Mouse (Mus musculus) CH12.LX (cell line): ENCODE measurements around the gene Zfp597. TPM values are rescaled to one million over a fixed set of nuclear protein-coding genes. Genes with fewer than 3 reads are reported as not detected.

Experiments used
- DNase-seq: peaks from one replicate; pipeline ENCODE4 v3.0.0-alpha.2; 2013; ENCODE audit errors: extremely low read depth
- H3K27ac ChIP-seq: 2 replicates; pipeline ENCODE4 v1.5.1; 2012; ENCODE audit warnings: low read depth, mild to moderate bottlenecking, control low read depth, moderate library complexity; ENCODE audit not compliant: insufficient read depth
- H3K27me3 ChIP-seq: replicated peaks from 2 replicates; pipeline ENCODE3; 2012; ENCODE audit warnings: inconsistent platforms
- H3K36me3 ChIP-seq, 2 experiments: replicated peaks in 1 of 2; 2 replicates each; pipeline versions ENCODE3 to v1.6.1; 2012; ENCODE audit warnings: inconsistent platforms in 1 of 2, low read length in 1 of 2, mild to moderate bottlenecking in 1 of 2, mixed read lengths in 1 of 2, moderate library complexity in 1 of 2; ENCODE audit not compliant: control insufficient read depth in 1 of 2, insufficient read depth in 1 of 2
- H3K4me1 ChIP-seq, 2 experiments: 2 replicates each; pipeline ENCODE4 v1.6.1; 2012; ENCODE audit warnings: inconsistent platforms in 1 of 2, moderate library complexity in 1 of 2; ENCODE audit not compliant: insufficient read depth in 2 of 2, control insufficient read depth in 1 of 2
- H3K4me2 ChIP-seq: 2 replicates; pipeline ENCODE4 v1.6.1; 2012; ENCODE audit warnings: low read depth, mild to moderate bottlenecking, control low read depth; ENCODE audit not compliant: poor library complexity, insufficient read depth, severe bottlenecking
- H3K4me3 ChIP-seq, 3 experiments: fragments of 150-350 bp in 1 of 3; sonication (generic) in 1 of 3; replicated peaks in 1 of 3; 2 replicates each; pipeline versions ENCODE3 to v1.5.1; 2011 to 2012; ENCODE audit warnings: low read depth in 2 of 3, low read length in 2 of 3, mild to moderate bottlenecking in 2 of 3, moderate library complexity in 2 of 3, control low read depth in 1 of 3, improper control_type of control experiment in 1 of 3, inconsistent platforms in 1 of 3, mixed read lengths in 1 of 3; ENCODE audit not compliant: poor library complexity in 1 of 3
- H3K79me2 ChIP-seq: replicated peaks from 2 replicates; pipeline ENCODE4 v1.6.1; 2012; ENCODE audit warnings: mild to moderate bottlenecking, moderate library complexity; ENCODE audit not compliant: control insufficient read depth, poor library complexity, insufficient read depth, severe bottlenecking; ENCODE audit errors: extremely low read depth
- H3K9ac ChIP-seq: 2 replicates; pipeline ENCODE4 v1.6.1; 2012; ENCODE audit warnings: low read depth, mild to moderate bottlenecking, control low read depth, moderate library complexity; ENCODE audit not compliant: insufficient read depth
- H3K9me3 ChIP-seq: replicated peaks from 2 replicates; pipeline ENCODE3; 2012; ENCODE audit warnings: low read length, inconsistent platforms, mixed read lengths
- BHLHE40 ChIP-seq: IDR thresholded peaks from 2 replicates; pipeline ENCODE4 v1.6.1; 2011; ENCODE audit warnings: mild to moderate bottlenecking, low read depth, low read length, improper control_type of control experiment
- CHD1 ChIP-seq: IDR thresholded peaks from 2 replicates; pipeline ENCODE4 v1.6.1; 2012; ENCODE audit warnings: low read depth, low read length, improper control_type of control experiment, inconsistent platforms
- CTCF ChIP-seq, 2 experiments: IDR thresholded peaks in 1 of 2; conservative IDR thresholded peaks in 1 of 2; 2 replicates each; pipeline ENCODE4 v1.5.1; 2011 to 2012; ENCODE audit warnings: low read depth in 2 of 2, low read length in 2 of 2, improper control_type of control experiment in 1 of 2, inconsistent platforms in 1 of 2, mild to moderate bottlenecking in 1 of 2, moderate library complexity in 1 of 2
- E2F4 ChIP-seq: IDR thresholded peaks from 2 replicates; pipeline ENCODE4 v1.6.1; 2011; ENCODE audit warnings: low read depth, low read length, improper control_type of control experiment; ENCODE audit not compliant: insufficient replicate concordance
- ELF1 ChIP-seq: IDR thresholded peaks from 2 replicates; pipeline ENCODE4 v1.6.1; 2014; ENCODE audit warnings: low read depth, mild to moderate bottlenecking, inconsistent platforms, low read length, improper control_type of control experiment
- ETS1 ChIP-seq: conservative IDR thresholded peaks from 2 replicates; pipeline ENCODE4 v1.6.1; 2012; ENCODE audit warnings: low read depth, mild to moderate bottlenecking, inconsistent platforms, low read length, improper control_type of control experiment, moderate library complexity
- HCFC1 ChIP-seq: IDR thresholded peaks from 2 replicates; pipeline ENCODE4 v1.6.1; 2012; ENCODE audit warnings: low read depth, mild to moderate bottlenecking, inconsistent platforms, low read length, improper control_type of control experiment
- IRF4 ChIP-seq: IDR thresholded peaks from 2 replicates; pipeline ENCODE4 v1.6.1; 2014; ENCODE audit warnings: low read depth, mild to moderate bottlenecking, inconsistent platforms, low read length, improper control_type of control experiment
- KAT2A ChIP-seq: IDR thresholded peaks from 2 replicates; pipeline ENCODE4 v1.6.1; 2012; ENCODE audit warnings: low read length, improper control_type of control experiment, inconsistent platforms; ENCODE audit not compliant: insufficient replicate concordance
- MAZ ChIP-seq: IDR thresholded peaks from 2 replicates; pipeline ENCODE4 v1.6.1; 2012; ENCODE audit warnings: low read depth, mild to moderate bottlenecking, inconsistent platforms, low read length, improper control_type of control experiment, moderate library complexity
- MYC ChIP-seq: IDR thresholded peaks from 2 replicates; pipeline ENCODE4 v1.6.1; 2011; ENCODE audit warnings: low read depth, mild to moderate bottlenecking, improper control_type of control experiment, low read length
- NRF1 ChIP-seq: IDR thresholded peaks from 2 replicates; pipeline ENCODE4 v1.6.1; 2014; ENCODE audit warnings: low read depth, mild to moderate bottlenecking, inconsistent platforms, low read length, improper control_type of control experiment, moderate library complexity
- PAX5 ChIP-seq: IDR thresholded peaks from 2 replicates; pipeline ENCODE4 v1.6.1; 2012; ENCODE audit warnings: low read length, inconsistent platforms, mixed read lengths
- POLR2A ChIP-seq: IDR thresholded peaks from 2 replicates; pipeline ENCODE4 v1.6.1; 2011; ENCODE audit warnings: low read depth, mild to moderate bottlenecking, improper control_type of control experiment, low read length
- RCOR1 ChIP-seq: conservative IDR thresholded peaks from 2 replicates; pipeline ENCODE4 v1.6.1; 2012; ENCODE audit warnings: low read depth, mild to moderate bottlenecking, inconsistent platforms, low read length, improper control_type of control experiment
- SIN3A ChIP-seq: IDR thresholded peaks from 2 replicates; pipeline ENCODE4 v1.6.1; 2012; ENCODE audit warnings: low read length, improper control_type of control experiment, inconsistent platforms
- TBP ChIP-seq: conservative IDR thresholded peaks from 2 replicates; pipeline ENCODE4 v1.6.1; 2011; ENCODE audit warnings: low read depth, low read length, improper control_type of control experiment
- TCF12 ChIP-seq: IDR thresholded peaks from 2 replicates; pipeline ENCODE4 v1.6.1; 2014; ENCODE audit warnings: low read depth, mild to moderate bottlenecking, inconsistent platforms, low read length, improper control_type of control experiment
- USF2 ChIP-seq: conservative IDR thresholded peaks from 2 replicates; pipeline ENCODE4 v1.6.1; 2011; ENCODE audit warnings: low read depth, low read length, improper control_type of control experiment
- ZC3H11A ChIP-seq: IDR thresholded peaks from 2 replicates; pipeline ENCODE4 v1.6.1; 2012; ENCODE audit warnings: low read depth, mild to moderate bottlenecking, inconsistent platforms, low read length, improper control_type of control experiment
- ZMIZ1 ChIP-seq: IDR thresholded peaks from 2 replicates; pipeline ENCODE4 v1.6.1; 2012; ENCODE audit warnings: low read depth, mild to moderate bottlenecking, inconsistent platforms, low read length, improper control_type of control experiment
- dilution Hi-C: fragments of 300-500 bp; cut with MboI; formaldehyde crosslinking; loops from 2 replicates; pipeline ENCODE4 v1.14.3; 2020; ENCODE audit warnings: low sequenced_read_pairs; ENCODE audit not compliant: extremely low pct_unique_long_range_greater_than_20kb, extremely low pct_ligation_motif_present
- in situ Hi-C: fragments of 300-500 bp; cut with MboI; formaldehyde crosslinking; loops from 3 replicates; pipeline ENCODE4 v1.14.3; 2019; ENCODE audit warnings: low sequenced_read_pairs, low pct_ligation_motif_present, low pct_unique_long_range_greater_than_20kb, mixed read lengths
- polyA plus RNA-seq: library from polyadenylated mRNA; unstranded; fragments of >175 nt; gene quantifications from 2 replicates; pipeline ENCODE4 v1.2.1, GENCODE M21; 2012; ENCODE audit warnings: low read depth; ENCODE audit not compliant: insufficient read length
- total RNA-seq, 2 experiments: library from RNA; depleted of rRNA; stranded (reverse); fragments of 300-350 nt in 1 of 2; fragments of >200 nt in 1 of 2; gene quantifications; 2 replicates each; pipeline ENCODE4 v1.2.3; 2012 to 2014

Zfp597 gene
- total and polyA plus RNA-seq, 3 experiments: 10.4 to 17.8 (median 11.0) TPM

GRCm38 (mm10) chr16:3843796-3844195 is 40.6 kb downstream of the Zfp597 start:
- dilution Hi-C loops: no loop called here
- in situ Hi-C loops: loop anchor here (10.0 to 25.0 kb wide), 2 partner anchors 161 to 444 kb away; partner anchors contain the start of gene Slx4
- no peak overlapping the region for H3K9ac ChIP-seq
- peaks cover 6 to 19% of the 10 kb centered on the region in 2 experiments for H3K4me1 ChIP-seq
- TF ChIP-seq MYC (no peak), BHLHE40 (no peak), MAZ (no peak), USF2 (no peak), CHD1 (no peak), IRF4 (no peak), KAT2A (no peak), TBP (no peak), HCFC1 (no peak)
- TF ChIP-seq, all 38 proteins: peak for 0
- H3K27ac ChIP-seq: no peak overlapping the region
- no peak overlapping the region for H3K4me2 ChIP-seq
- no peak for DNase-seq
- H3K27me3 ChIP-seq: no peaks in the 10 kb centered on the region
- H3K36me3 ChIP-seq: no peaks in the 10 kb centered on the region
- H3K4me3 ChIP-seq: no peak overlapping the region
- H3K79me2 ChIP-seq: no peaks in the 10 kb centered on the region
- no peaks in the 10 kb centered on the region for H3K9me3 ChIP-seq

- in situ Hi-C loops: loop anchor here (10.0 to 25.0 kb wide), 2 partner anchors 162 to 444 kb away; partner anchors contain the start of gene Slx4
- peaks cover 6 to 18% of the 10 kb centered on the region in 2 experiments for H3K4me1 ChIP-seq
- H3K9ac ChIP-seq: no peak overlapping the region
- TF ChIP-seq NRF1 (no peak), TCF12 (no peak), ELF1 (no peak), CTCF (conservative IDR thresholded peaks at IDR 0.05 in 1 of 2, IDR thresholded peaks at IDR 0.05 in 1 of 2; ENCODE audit: low read depth in 2 of 2, low read length in 2 of 2) (no peak), SIN3A (no peak), RCOR1 (no peak), KAT2A (no peak), MYC (no peak), POLR2A (no peak), PAX5 (no peak), ZMIZ1 (no peak), E2F4 (no peak), ZC3H11A (no peak), HCFC1 (no peak), ETS1 (no peak)
- no peak overlapping the region for H3K4me3 ChIP-seq
- no peaks in the 10 kb centered on the region for H3K9me3 ChIP-seq
- DNase-seq: no peak
- peak overlapping the region; percentile 48 for H3K4me2 ChIP-seq
- H3K27me3 ChIP-seq: no peaks in the 10 kb centered on the region
- dilution Hi-C loops: no loop called here
- no peaks in the 10 kb centered on the region for H3K79me2 ChIP-seq
- no peak overlapping the region for H3K27ac ChIP-seq
- no peaks in the 10 kb centered on the region for H3K36me3 ChIP-seq
These were observed 41.4 kb downstream of the Zfp597 start for GRCm38 (mm10) chr16:3842989-3843388.
